Mouse (Mus musculus) testis, adult 10 weeks (tissue): ENCODE results near the gene Alox15. TPM values are rescaled to one million over a fixed set of nuclear protein-coding genes. Genes with fewer than 3 reads are reported as not detected.

Experiments used
- polyA plus RNA-seq: library from polyadenylated mRNA; stranded (reverse); fragments of 350-450 nt; fragmentation: Illumina TruSeq; extraction: RNeasy Lipid Tissue Mini Kit (QIAGEN cat#74804); gene quantifications from one replicate; pipeline ENCODE4 v1.2.3, GENCODE M21; 2014; ENCODE audit warnings: low read depth, low replicate concordance

Gene Alox15
- 0.41 TPM for polyA plus RNA-seq

DNA sequence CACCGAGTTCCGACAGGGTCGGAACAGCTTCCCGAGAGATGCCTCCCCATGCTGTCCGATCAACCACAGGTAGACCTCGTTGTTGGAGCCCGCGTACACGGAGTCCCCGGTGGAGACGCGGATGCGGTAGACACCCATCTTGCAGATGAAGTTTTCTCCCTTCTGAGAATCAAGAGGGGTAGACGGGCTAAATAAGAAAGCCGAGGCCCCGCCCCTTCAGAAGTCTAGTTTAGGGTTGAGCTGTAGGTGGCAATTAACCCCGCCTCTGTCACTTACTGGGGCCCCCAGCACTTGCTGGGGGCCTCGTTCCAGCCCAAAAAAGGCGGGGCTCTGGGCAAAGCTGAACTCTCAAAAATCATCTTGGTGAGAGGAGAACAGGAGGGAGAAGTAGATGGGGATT, at the start of gene Alox15:
TSS of gene Alox15 (minus strand) at position 164 of the 400 bp plus-strand sequence.

DNA sequence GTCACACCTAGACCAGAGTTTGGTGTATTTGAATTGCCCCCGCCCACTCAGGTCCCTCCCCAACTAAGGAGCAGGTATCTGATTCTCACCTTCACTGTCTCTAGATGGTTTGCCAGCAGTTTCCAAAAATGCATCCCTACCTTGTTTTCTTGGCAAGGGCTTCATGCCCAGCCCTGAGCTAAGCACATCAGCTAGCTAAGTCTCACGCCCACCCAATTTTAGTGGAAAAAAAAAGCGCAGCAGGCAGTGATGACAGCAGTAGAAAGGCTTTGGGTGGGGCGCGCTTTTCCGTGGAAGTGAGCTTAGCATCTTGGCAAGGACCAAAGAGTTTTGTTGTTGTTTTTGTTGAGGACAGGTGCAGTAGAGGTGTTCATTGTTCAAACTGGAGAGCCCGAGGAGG, 29.3 kb downstream of the Alox15 start, which contains the start of gene Alox12e:
TSS of gene Alox12e (minus strand) at position 101 of the 400 bp plus-strand sequence.

Other genes with a start within 250 kb of the Alox15 start
- gene Mgl2, start 221.7 kb downstream of the Alox15 start, polyA plus RNA-seq, result 0.73 TPM
- 1.9 TPM for gene Clec10a, start 195.8 kb downstream of the Alox15 start, polyA plus RNA-seq
- gene Slc16a11, start 139.3 kb downstream of the Alox15 start, polyA plus RNA-seq, result not detected
- gene Slc16a13, start 131.0 kb downstream of the Alox15 start, polyA plus RNA-seq, result 0.62 TPM
- 1.7 TPM for gene Bcl6b, start 122.2 kb downstream of the Alox15 start, polyA plus RNA-seq
- 2.5 TPM for gene 0610010K14Rik, start 114.1 kb downstream of the Alox15 start, polyA plus RNA-seq
- gene Gm21988, start 112.2 kb downstream of the Alox15 start, polyA plus RNA-seq, result 0.46 TPM
- gene Rnasek, start 112.2 kb downstream of the Alox15 start, polyA plus RNA-seq, result 13.8 TPM
- 3.0 TPM for gene Alox12, start 96.7 kb downstream of the Alox15 start, polyA plus RNA-seq
- gene Alox12e, start 29.4 kb downstream of the Alox15 start, polyA plus RNA-seq, result not detected
- gene Pelp1, start 58.0 kb upstream of the Alox15 start, polyA plus RNA-seq, result 11.9 TPM
- gene Arrb2, start 80.6 kb upstream of the Alox15 start, polyA plus RNA-seq, result 0.35 TPM
- 4.8 TPM for gene Med11, start 99.9 kb upstream of the Alox15 start, polyA plus RNA-seq
- gene Zmynd15, start 107.4 kb upstream of the Alox15 start, polyA plus RNA-seq, result 18.1 TPM
- 2.3 TPM for gene Cxcl16, start 108.0 kb upstream of the Alox15 start, polyA plus RNA-seq
- gene Tm4sf5, start 153.2 kb upstream of the Alox15 start, polyA plus RNA-seq, result 0.35 TPM
- gene Vmo1, start 162.6 kb upstream of the Alox15 start, polyA plus RNA-seq, result not detected
- gene Gltpd2, start 167.2 kb upstream of the Alox15 start, polyA plus RNA-seq, result not detected
- 20.1 TPM for gene Psmb6, start 173.3 kb upstream of the Alox15 start, polyA plus RNA-seq
- not detected for gene Gm40193, start 180.9 kb upstream of the Alox15 start, polyA plus RNA-seq
- 0.11 TPM for gene Pld2, start 188.0 kb upstream of the Alox15 start, polyA plus RNA-seq
- 1.7 TPM for gene Mink1, start 210.8 kb upstream of the Alox15 start, polyA plus RNA-seq